Mouse (Mus musculus) thymus, adult 2 months (tissue): ENCODE measurements at regions not wholly inside any gene's neighbourhood (a gene's known extent, or its start where the extent isn't known, plus 50 kb on each side); places are given as distances from the start of the nearest gene placed in this dataset.

Source experiments
- DNase-seq: peaks from one replicate; pipeline ENCODE4 v3.0.0; 2021
- H3K27ac ChIP-seq: fragments of 200-500 bp; 2 replicates; pipeline ENCODE4 v1.5.1; 2012; ENCODE audit warnings: low read length, control low read depth; ENCODE audit not compliant: control insufficient read depth, insufficient read depth
- H3K27me3 ChIP-seq: fragments of 200-500 bp; 2 replicates; pipeline ENCODE4 v1.6.1; 2012; ENCODE audit warnings: mild to moderate bottlenecking, low read length, moderate library complexity, mixed read lengths; ENCODE audit not compliant: control insufficient read depth, insufficient read depth
- H3K36me3 ChIP-seq: fragments of 200-500 bp; 2 replicates; pipeline ENCODE4 v1.6.1; 2012; ENCODE audit warnings: mild to moderate bottlenecking, low read length, moderate library complexity; ENCODE audit not compliant: control insufficient read depth, insufficient read depth
- H3K4me1 ChIP-seq: fragments of 200-500 bp; replicated peaks from 2 replicates; pipeline ENCODE4 v1.6.1; 2012; ENCODE audit warnings: low read length; ENCODE audit not compliant: control insufficient read depth, insufficient read depth
- H3K4me3 ChIP-seq: fragments of 200-500 bp; 2 replicates; pipeline ENCODE4 v1.5.1; 2012; ENCODE audit warnings: mild to moderate bottlenecking, low read length, control low read depth, moderate library complexity; ENCODE audit not compliant: control insufficient read depth, insufficient read depth
- CTCF ChIP-seq: fragments of 200-500 bp; IDR thresholded peaks from 2 replicates; pipeline ENCODE4 v1.5.1; 2012; ENCODE audit warnings: mild to moderate bottlenecking, control low read depth, low read length, moderate library complexity, borderline replicate concordance; ENCODE audit not compliant: control insufficient read depth, poor library complexity, insufficient read depth; ENCODE audit errors: extremely low read depth
- POLR2A ChIP-seq: fragments of 200-500 bp; IDR thresholded peaks from 2 replicates; pipeline ENCODE4 v1.6.1; 2012; ENCODE audit warnings: mild to moderate bottlenecking, low read length, control low read depth, moderate library complexity; ENCODE audit not compliant: control insufficient read depth, poor library complexity, insufficient read depth; ENCODE audit errors: extremely low read depth
- WGBS: fragments of 180-500 bp; shearing (Covaris S2); methylation state at CpG from one replicate; pipeline ENCODE4 v1.1.7; 2018; 5-methylcytosine and 5-hydroxymethylcytosine counted together

DNA sequence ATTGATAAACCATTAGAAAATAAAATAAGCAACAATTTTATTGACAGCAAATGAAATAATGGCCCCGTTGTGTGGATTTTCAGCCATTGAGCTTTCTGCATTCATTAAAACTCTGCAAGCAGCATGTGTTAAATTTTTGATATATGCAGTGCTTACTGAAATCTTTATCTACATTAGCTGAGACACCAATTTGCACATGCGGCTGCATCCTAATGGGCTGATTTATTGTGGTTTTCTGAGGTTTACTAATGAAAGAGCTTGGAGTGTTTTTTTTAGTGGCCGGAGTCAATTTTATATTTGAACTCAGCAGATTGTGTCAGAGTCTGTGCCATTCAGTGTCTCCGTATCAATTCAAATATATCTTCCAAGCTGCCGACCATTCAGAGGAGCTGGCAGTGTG lies 653.3 kb upstream of the Tbl1xr1 start:
- no peaks in the 10 kb centered on the region for H3K36me3 ChIP-seq
- WGBS = 99% methylated on average over 5 of the region's 5 CpGs
- H3K4me1 ChIP-seq = no peaks in the 10 kb centered on the region
- no peak for DNase-seq
- TF ChIP-seq CTCF (no peak), POLR2A (no peak)
- no peak overlapping the region for H3K4me3 ChIP-seq
- no peak overlapping the region for H3K27ac ChIP-seq
- no peaks in the 10 kb centered on the region for H3K27me3 ChIP-seq

DNA sequence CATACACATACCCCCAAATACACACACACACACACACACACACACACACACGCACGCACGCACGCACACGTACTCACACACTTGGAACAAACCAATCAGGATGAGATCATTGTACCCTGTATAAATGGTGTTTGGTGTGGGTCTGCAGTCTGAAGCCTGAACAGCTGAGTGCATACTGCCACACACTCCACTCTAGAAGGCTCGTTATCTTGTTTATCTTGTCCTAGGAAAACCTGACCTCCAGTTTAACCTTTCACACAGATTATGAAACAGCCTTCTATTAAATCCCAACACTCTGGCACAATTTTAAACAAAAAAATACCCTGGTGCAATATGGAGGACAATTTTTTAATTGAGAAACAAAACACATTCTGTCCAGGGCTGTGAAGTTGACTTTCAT lies 649.9 kb upstream of the Tbl1xr1 start:
- H3K27ac ChIP-seq = no peak overlapping the region
- WGBS = 97% methylated on average over 6 of the region's 6 CpGs
- TF ChIP-seq CTCF (no peak), POLR2A (no peak)
- no peaks in the 10 kb centered on the region for H3K27me3 ChIP-seq
- H3K36me3 ChIP-seq = no peaks in the 10 kb centered on the region
- DNase-seq = no peak
- H3K4me1 ChIP-seq = no peaks in the 10 kb centered on the region
- no peak overlapping the region for H3K4me3 ChIP-seq

DNA sequence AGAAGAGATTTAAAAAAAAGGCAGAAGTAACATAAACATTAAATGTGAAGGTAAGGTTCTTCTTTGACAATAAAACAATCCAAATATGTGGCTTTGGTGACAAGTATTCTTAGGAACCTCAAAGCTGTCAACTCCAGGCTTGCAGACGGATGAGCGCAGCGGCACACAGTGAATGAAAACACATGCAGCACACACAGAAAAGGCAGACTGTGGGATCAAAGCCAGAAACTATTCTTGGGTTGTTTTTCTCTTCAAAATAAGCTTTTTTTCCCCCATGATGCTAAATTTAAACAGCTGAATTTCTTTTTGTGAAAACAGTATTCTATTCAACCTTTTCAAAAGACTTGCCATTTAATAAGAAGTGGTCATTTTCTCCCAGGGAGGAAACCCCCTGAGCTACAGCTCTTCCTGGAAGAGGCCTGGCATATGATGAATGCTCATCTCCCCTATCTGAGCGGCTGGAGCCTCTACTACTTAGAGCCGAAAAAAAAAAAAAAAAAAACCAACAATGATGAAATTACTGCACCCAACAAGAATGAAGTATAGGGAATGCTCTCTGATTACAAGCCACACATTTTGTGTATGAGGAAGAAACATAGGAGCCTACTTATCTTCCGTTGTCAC lies 648.9 kb upstream of the Tbl1xr1 start:
- H3K27ac ChIP-seq = no peak overlapping the region

DNA sequence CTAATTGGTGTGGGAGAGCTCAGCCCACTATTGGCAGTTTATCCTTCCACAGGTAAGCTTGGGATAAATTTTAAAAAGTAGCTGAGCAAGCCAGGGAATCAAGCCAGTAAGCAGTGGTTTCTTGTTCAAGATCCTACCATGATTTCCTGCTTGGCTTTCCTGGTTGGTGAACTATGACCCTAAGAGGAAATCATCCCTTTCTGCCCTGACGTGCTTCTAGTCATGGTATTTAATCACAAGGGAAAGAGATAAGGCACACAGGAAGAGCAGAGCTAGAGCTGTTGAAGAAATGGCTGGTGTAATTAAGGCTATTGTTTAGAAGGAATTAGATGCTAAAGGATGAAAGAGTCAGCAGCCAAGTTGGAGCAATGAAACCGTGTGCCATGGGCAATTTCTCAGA lies 648.3 kb upstream of the Tbl1xr1 start:
- H3K4me1 ChIP-seq = no peaks in the 10 kb centered on the region
- TF ChIP-seq POLR2A = no peak
- no peak for TF ChIP-seq CTCF
- DNase-seq = no peak
- no peaks in the 10 kb centered on the region for H3K36me3 ChIP-seq
- no peak overlapping the region for H3K27ac ChIP-seq
- no peak overlapping the region for H3K4me3 ChIP-seq
- no peaks in the 10 kb centered on the region for H3K27me3 ChIP-seq
- 80% methylated on average over 2 of the region's 2 CpGs for WGBS

More for the DNA sequence above, 648.9 kb upstream of the Tbl1xr1 start:
- H3K4me3 ChIP-seq = no peak overlapping the region
- WGBS = 91% methylated on average over 6 of the region's 6 CpGs
- H3K36me3 ChIP-seq = no peaks in the 10 kb centered on the region
- H3K4me1 ChIP-seq = no peaks in the 10 kb centered on the region
- TF ChIP-seq CTCF (no peak), POLR2A (no peak)
- no peaks in the 10 kb centered on the region for H3K27me3 ChIP-seq
- no peak for DNase-seq

DNA sequence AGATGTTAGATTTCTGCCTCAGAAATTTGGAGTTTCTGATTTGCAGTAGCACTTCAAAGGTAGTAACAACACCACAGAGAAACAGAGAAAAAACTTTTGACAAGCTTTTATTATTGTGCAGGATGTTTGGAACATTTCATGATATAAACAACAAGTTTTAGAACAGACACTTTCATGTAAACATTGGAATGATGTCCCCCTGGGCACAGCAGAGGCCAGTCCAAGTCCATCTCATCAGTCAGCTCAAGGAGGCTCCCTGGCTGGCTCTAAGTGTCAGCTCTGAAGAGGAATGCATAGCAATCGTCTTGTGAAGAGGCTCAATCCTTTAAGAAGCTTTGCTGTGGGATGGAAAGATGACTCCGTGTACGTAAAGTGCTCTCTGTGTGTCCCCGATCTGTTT lies 612.2 kb upstream of the Tbl1xr1 start:
- Histone ChIP-seq H3K4me1 (no peaks in the 10 kb centered on the region), H3K27me3 (no peaks in the 10 kb centered on the region), H3K27ac (no peak overlapping the region), H3K4me3 (no peak overlapping the region), H3K36me3 (no peaks in the 10 kb centered on the region)
- 91% methylated on average over 4 of the region's 4 CpGs for WGBS
- no peak for TF ChIP-seq POLR2A
- TF ChIP-seq CTCF = no peak
- no peak for DNase-seq

- Histone ChIP-seq H3K4me1 (no peaks in the 10 kb centered on the region), H3K4me3 (no peak overlapping the region), H3K36me3 (no peaks in the 10 kb centered on the region), H3K27me3 (no peaks in the 10 kb centered on the region), H3K27ac (no peak overlapping the region)
- 74% methylated on average over 7 of the region's 7 CpGs for WGBS
- no peak for DNase-seq
- TF ChIP-seq CTCF (no peak), POLR2A (no peak)
These were observed 610.3 kb upstream of the Tbl1xr1 start for GRCm38 (mm10) chr3:21466113-21466645.
